ENCODE assay signal across 26 mouse cellular contexts in genomic region chr5:38402288-38402687, GRCm38 (mm10).
DNase-seq lines count a peak whose midpoint lies in the region; ATAC-seq and TF ChIP-seq lines count a peak whose summit lies in the region.
"Had no signal": no experiment of that assay in that cellular context is flagged by ENCODE, and none has a peak within 500 bp of the region (broad histone marks: within the 10 kb centered on the region; RNA-seq: fewer than 3 reads in every experiment).

No protein-coding gene starts in this region.

- no peak for TF ChIP-seq EP300 in lung, postnatal 0 days (IDR thresholded peaks at IDR 0.05)
- TF ChIP-seq EP300 in CH12.LX (IDR thresholded peaks at IDR 0.05; ENCODE audit: low read length): no peak

- ATAC-seq in lung, postnatal 0 days: no peak
- ATAC-seq in hematopoietic stem cell, adult 5-6 weeks (replicated peaks in 1 of 2; ENCODE audit: insufficient read depth in 1 of 2, low FRiP score in 2 of 2, low TSS enrichment in 1 of 2, low read depth in 1 of 2, poor library complexity in 2 of 2, severe bottlenecking in 2 of 2): peak; percentile 65 to 66; a peak in 1 of 4 replicates
- ATAC-seq in monocyte, adult 5-6 weeks (replicated peaks; ENCODE audit: insufficient number of reproducible peaks, low FRiP score, low TSS enrichment, poor library complexity, severe bottlenecking): peak; percentile 89
- ATAC-seq in midbrain, postnatal 0 days (ENCODE audit: low FRiP score): no peak
- ATAC-seq in kidney, embryonic 14.5 days (ENCODE audit: low FRiP score, low TSS enrichment): no peak
- no peak for ATAC-seq in neural tube, embryonic 15.5 days (ENCODE audit: low FRiP score)
- ATAC-seq: activated CD4-positive, CD25-positive, alpha-beta regulatory T cell, adult 4 months had no signal

- H3K27me3 ChIP-seq in lung, postnatal 0 days (replicated peaks; ENCODE audit: insufficient read depth, low read length): no peaks in the 10 kb centered on the region
- H3K27me3 ChIP-seq in CH12.LX (replicated peaks): no peaks in the 10 kb centered on the region
- H3K27me3 ChIP-seq in midbrain, postnatal 0 days (ENCODE audit: insufficient read depth, low read length): no peaks in the 10 kb centered on the region
- no peaks in the 10 kb centered on the region for H3K27me3 ChIP-seq in kidney, embryonic 14.5 days (ENCODE audit: control insufficient read depth, insufficient read depth, low read length)
- H3K27me3 ChIP-seq in neural tube, embryonic 15.5 days (replicated peaks): no peaks in the 10 kb centered on the region
- H3K27me3 ChIP-seq: embryonic facial prominence, embryonic 12.5 days; hindbrain, embryonic 12.5 days; neural tube, embryonic 12.5 days; stomach, embryonic 15.5 days had no signal

- no peak overlapping the region for H3K9ac ChIP-seq in lung, postnatal 0 days (replicated peaks; ENCODE audit: low read depth)
- H3K9ac ChIP-seq in CH12.LX (ENCODE audit: insufficient read depth, low read depth): no peak overlapping the region
- H3K9ac ChIP-seq in midbrain, postnatal 0 days (replicated peaks; ENCODE audit: low read length, poor library complexity, severe bottlenecking): no peak overlapping the region
- no peak overlapping the region for H3K9ac ChIP-seq in kidney, embryonic 14.5 days (ENCODE audit: low read depth, low read length)
- H3K9ac ChIP-seq in neural tube, embryonic 15.5 days (replicated peaks): no peak overlapping the region
- H3K9ac ChIP-seq: embryonic facial prominence, embryonic 12.5 days; heart, embryonic 13.5 days; hindbrain, embryonic 12.5 days; neural tube, embryonic 12.5 days; stomach, embryonic 15.5 days had no signal

- TF ChIP-seq POLR2A in lung, adult 2 months (IDR thresholded peaks at IDR 0.05; ENCODE audit: borderline replicate concordance, extremely low read depth, low read depth, low read length): no peak
- no peak for TF ChIP-seq POLR2A in CH12.LX (IDR thresholded peaks at IDR 0.05; ENCODE audit: low read depth, low read length)

- H3K4me2 ChIP-seq in lung, postnatal 0 days (replicated peaks; ENCODE audit: low read depth, low read length): no peak overlapping the region
- no peak overlapping the region for H3K4me2 ChIP-seq in CH12.LX (ENCODE audit: insufficient read depth, low read depth, poor library complexity, severe bottlenecking)
- no peak overlapping the region for H3K4me2 ChIP-seq in midbrain, postnatal 0 days (ENCODE audit: low read depth, low read length, poor library complexity, severe bottlenecking)
- H3K4me2 ChIP-seq in kidney, embryonic 14.5 days (replicated peaks; ENCODE audit: low read depth, low read length): no peak overlapping the region
- no peak overlapping the region for H3K4me2 ChIP-seq in neural tube, embryonic 15.5 days
- H3K4me2 ChIP-seq: embryonic facial prominence, embryonic 12.5 days; heart, embryonic 13.5 days; hindbrain, embryonic 12.5 days; midbrain, embryonic 11.5 days; neural tube, embryonic 12.5 days; stomach, embryonic 15.5 days had no signal

- no peaks in the 10 kb centered on the region for H3K36me3 ChIP-seq in lung, postnatal 0 days (ENCODE audit: insufficient read depth, low read length)
- H3K36me3 ChIP-seq in CH12.LX (replicated peaks in 1 of 2; ENCODE audit: control insufficient read depth in 1 of 2, insufficient read depth in 1 of 2, low read length in 1 of 2): no peaks in the 10 kb centered on the region
- H3K36me3 ChIP-seq in midbrain, postnatal 0 days (ENCODE audit: insufficient read depth, low read length): no peaks in the 10 kb centered on the region
- no peaks in the 10 kb centered on the region for H3K36me3 ChIP-seq in kidney, embryonic 14.5 days (ENCODE audit: control insufficient read depth, insufficient read depth, low read length)
- H3K36me3 ChIP-seq in neural tube, embryonic 15.5 days: no peaks in the 10 kb centered on the region
- H3K36me3 ChIP-seq: embryonic facial prominence, embryonic 12.5 days; heart, embryonic 13.5 days; hindbrain, embryonic 12.5 days; limb, embryonic 10.5 days; neural tube, embryonic 12.5 days; stomach, embryonic 15.5 days had no signal

- DNase-seq in lung, postnatal 0 days (ENCODE audit: low spot score): peak; percentile 10
- no peak for DNase-seq in lung, adult 2 months
- peak; percentile 24 for DNase-seq in CH12.LX (ENCODE audit: extremely low read depth)
- DNase-seq in midbrain, postnatal 0 days (ENCODE audit: low spot score): no peak
- DNase-seq: adrenal gland, adult 8-10 months; cerebellum, postnatal 10 days; gastrocnemius, postnatal 25 days; heart, postnatal 14 days; kidney, adult 2 months; kidney, postnatal 10 days; liver; thymus, postnatal 4 days had no signal

- H3K4me1 ChIP-seq in lung, postnatal 0 days (ENCODE audit: insufficient read depth, low read depth, low read length): no peaks in the 10 kb centered on the region
- H3K4me1 ChIP-seq in lung, adult 2 months (ENCODE audit: control insufficient read depth, insufficient read depth, low read length): no peaks in the 10 kb centered on the region
- peaks cover 0 to 34% of the 10 kb centered on the region in 2 experiments; a peak in 2 of 4 replicates for H3K4me1 ChIP-seq in CH12.LX (ENCODE audit: control insufficient read depth in 1 of 2, insufficient read depth in 2 of 2)
- no peaks in the 10 kb centered on the region for H3K4me1 ChIP-seq in midbrain, postnatal 0 days (ENCODE audit: insufficient read depth, low read length)
- no peaks in the 10 kb centered on the region for H3K4me1 ChIP-seq in kidney, embryonic 14.5 days (ENCODE audit: control insufficient read depth, insufficient read depth, low read length)
- no peaks in the 10 kb centered on the region for H3K4me1 ChIP-seq in neural tube, embryonic 15.5 days
- H3K4me1 ChIP-seq: embryonic facial prominence, embryonic 12.5 days; heart, embryonic 13.5 days; hindbrain, embryonic 12.5 days; limb, embryonic 10.5 days; neural tube, embryonic 12.5 days; stomach, embryonic 15.5 days had no signal

- H3K27ac ChIP-seq in lung, postnatal 0 days (ENCODE audit: low read length): no peak overlapping the region
- H3K27ac ChIP-seq in CH12.LX (ENCODE audit: insufficient read depth, low read depth): no peak overlapping the region
- no peak overlapping the region for H3K27ac ChIP-seq in midbrain, postnatal 0 days (ENCODE audit: low read depth, low read length)
- no peak overlapping the region for H3K27ac ChIP-seq in kidney, embryonic 14.5 days (ENCODE audit: low read depth, low read length)
- H3K27ac ChIP-seq in neural tube, embryonic 15.5 days (replicated peaks): no peak overlapping the region
- H3K27ac ChIP-seq: embryonic facial prominence, embryonic 12.5 days; heart, adult 2 months; heart, embryonic 13.5 days; hindbrain, embryonic 12.5 days; limb, embryonic 10.5 days; macrophage; neural tube, embryonic 12.5 days; stomach, embryonic 15.5 days had no signal

- WGBS in lung, postnatal 0 days: 89% methylated on average over 3 of the region's 3 CpGs
- WGBS in lung, adult 2 months: 83% methylated on average over 3 of the region's 3 CpGs
- WGBS in midbrain, postnatal 0 days: 93% methylated on average over 3 of the region's 3 CpGs
- 87% methylated on average over 3 of the region's 3 CpGs for whole genome bisulfite sequencing in kidney, embryonic 14.5 days
- WGBS in neural tube, embryonic 15.5 days: 89% methylated on average over 3 of the region's 3 CpGs

- no peak overlapping the region for H3K4me3 ChIP-seq in lung, postnatal 0 days (ENCODE audit: low read depth, low read length)
- no peak overlapping the region for H3K4me3 ChIP-seq in lung, adult 2 months (replicated peaks; ENCODE audit: extremely low read depth, low read depth, low read length)
- H3K4me3 ChIP-seq in CH12.LX (replicated peaks in 1 of 3; ENCODE audit: low read depth in 2 of 3, low read length in 2 of 3, poor library complexity in 1 of 3): no peak overlapping the region
- H3K4me3 ChIP-seq in midbrain, postnatal 0 days (ENCODE audit: low read depth, low read length): no peak overlapping the region
- no peak overlapping the region for H3K4me3 ChIP-seq in kidney, embryonic 14.5 days (ENCODE audit: low read length)
- no peak overlapping the region for H3K4me3 ChIP-seq in neural tube, embryonic 15.5 days (replicated peaks)
- H3K4me3 ChIP-seq: embryonic facial prominence, embryonic 12.5 days; heart, adult 2 months; heart, embryonic 13.5 days; hindbrain, embryonic 12.5 days; limb, embryonic 10.5 days; neural tube, embryonic 12.5 days; stomach, embryonic 15.5 days had no signal

- dilution Hi-C loops in CH12.LX (cut with MboI; ENCODE audit: extremely low pct_ligation_motif_present, extremely low pct_unique_long_range_greater_than_20kb, low sequenced_read_pairs): no loop called here

- no peak for TF ChIP-seq RAD21 in CH12.LX (IDR thresholded peaks at IDR 0.05; ENCODE audit: low read depth, low read length)

- TF ChIP-seq CTCF in lung, postnatal 0 days (IDR thresholded peaks at IDR 0.05): no peak
- TF ChIP-seq CTCF in lung, adult 2 months (IDR thresholded peaks at IDR 0.05; ENCODE audit: insufficient read depth, low read length): no peak
- TF ChIP-seq CTCF in CH12.LX (conservative IDR thresholded peaks at IDR 0.05 in 1 of 2, IDR thresholded peaks at IDR 0.05 in 1 of 2; ENCODE audit: low read depth in 2 of 2, low read length in 2 of 2): no peak
- TF ChIP-seq CTCF in midbrain, postnatal 0 days (IDR thresholded peaks at IDR 0.05): no peak

- H3K79me2 ChIP-seq in CH12.LX (replicated peaks; ENCODE audit: control insufficient read depth, extremely low read depth, insufficient read depth, poor library complexity, severe bottlenecking): no peaks in the 10 kb centered on the region

- no peaks in the 10 kb centered on the region for H3K9me3 ChIP-seq in lung, postnatal 0 days (ENCODE audit: low read length)
- H3K9me3 ChIP-seq in CH12.LX (replicated peaks; ENCODE audit: low read length): peaks cover 3% of the 10 kb centered on the region
- no peaks in the 10 kb centered on the region for H3K9me3 ChIP-seq in midbrain, postnatal 0 days (ENCODE audit: low read length)
- H3K9me3 ChIP-seq in kidney, embryonic 14.5 days (ENCODE audit: control insufficient read depth, low read length): peaks cover 4% of the 10 kb centered on the region; the same call in 1 of the 2 replicates
- no peaks in the 10 kb centered on the region for H3K9me3 ChIP-seq in neural tube, embryonic 15.5 days (replicated peaks)
- H3K9me3 ChIP-seq: embryonic facial prominence, embryonic 12.5 days; hindbrain, embryonic 12.5 days; limb, embryonic 10.5 days; neural tube, embryonic 12.5 days; stomach, embryonic 15.5 days had no signal

- in situ Hi-C loops in CH12.LX (cut with MboI; ENCODE audit: low pct_ligation_motif_present, low pct_unique_long_range_greater_than_20kb, low sequenced_read_pairs): no loop called here

TF ChIP-seq in CH12.LX, 34 proteins besides CTCF, POLR2A, EP300 and RAD21:
- TF ChIP-seq MAZ (IDR thresholded peaks at IDR 0.05; ENCODE audit: low read depth, low read length) (no peak), TBP (conservative IDR thresholded peaks at IDR 0.05; ENCODE audit: low read depth, low read length) (no peak), TCF12 (IDR thresholded peaks at IDR 0.05; ENCODE audit: low read depth, low read length) (no peak), RCOR1 (conservative IDR thresholded peaks at IDR 0.05; ENCODE audit: low read depth, low read length) (no peak)

Comparison
In these comparisons a context has a peak if more than half of its experiments do, and no peak if none do; other contexts are left out.
1. DNase-seq: peak in lung, postnatal 0 days (single experiment) and CH12.LX (single experiment); none in lung, adult 2 months (single experiment) and midbrain, postnatal 0 days (single experiment).
2. ATAC-seq: peak in hematopoietic stem cell, adult 5-6 weeks (2 of 2) and monocyte, adult 5-6 weeks (single experiment); none in lung, postnatal 0 days (single experiment), midbrain, postnatal 0 days (single experiment), kidney, embryonic 14.5 days (single experiment) and neural tube, embryonic 15.5 days (single experiment).